Mouse (Mus musculus) heart, embryonic 12.5 days (tissue): ENCODE results near the gene Disp2. TPM values are rescaled to one million over a fixed set of nuclear protein-coding genes. Genes with fewer than 3 reads are reported as not detected.

Source experiments
- ATAC-seq: fragments of 200-750 bp; cut with Nextera tagmentation; 2 replicates; pipeline ENCODE4 v1.8.0; 2017; ENCODE audit warnings: moderate TSS enrichment, moderate library complexity; ENCODE audit not compliant: insufficient number of reproducible peaks, low FRiP score
- H3K27ac ChIP-seq: fragments of 300-500 bp; sonication (generic); 2 replicates; pipeline ENCODE4 v1.5.1; 2016; ENCODE audit warnings: mild to moderate bottlenecking, moderate library complexity; ENCODE audit not compliant: poor library complexity, severe bottlenecking
- H3K27me3 ChIP-seq: fragments of 300-500 bp; sonication (generic); replicated peaks from 2 replicates; pipeline ENCODE4 v1.6.1; 2016; ENCODE audit warnings: mild to moderate bottlenecking, moderate library complexity
- H3K36me3 ChIP-seq: fragments of 300-500 bp; sonication (generic); 2 replicates; pipeline ENCODE4 v1.6.1; 2016; ENCODE audit warnings: mild to moderate bottlenecking, moderate library complexity
- H3K4me1 ChIP-seq: fragments of 300-500 bp; sonication (generic); replicated peaks from 2 replicates; pipeline ENCODE4 v1.6.1; 2016; ENCODE audit warnings: mild to moderate bottlenecking
- H3K4me2 ChIP-seq: fragments of 300-500 bp; sonication (generic); 2 replicates; pipeline ENCODE4 v1.6.1; 2016; ENCODE audit warnings: mild to moderate bottlenecking, moderate library complexity
- H3K4me3 ChIP-seq: fragments of 300-500 bp; sonication (generic); 2 replicates; pipeline ENCODE4 v1.5.1; 2016; ENCODE audit warnings: mild to moderate bottlenecking
- H3K9ac ChIP-seq: fragments of 300-500 bp; sonication (generic); 2 replicates; pipeline ENCODE4 v1.6.1; 2016; ENCODE audit warnings: mild to moderate bottlenecking, moderate library complexity
- H3K9me3 ChIP-seq: fragments of 300-500 bp; sonication (generic); replicated peaks from 2 replicates; pipeline ENCODE4 v1.6.1; 2016; ENCODE audit warnings: mild to moderate bottlenecking, moderate library complexity
- WGBS: fragments of 180-500 bp; shearing (Covaris S2); methylation state at CpG from one replicate; pipeline ENCODE4 v1.1.7; 2016; 5-methylcytosine and 5-hydroxymethylcytosine counted together
- polyA plus RNA-seq: library from polyadenylated mRNA; unstranded; fragments of >200 nt; fragmentation: Nextera tagmentation; extraction: Ambion mirVana; gene quantifications from 2 replicates; pipeline ENCODE4 v1.2.1, GENCODE M21; 2016

Disp2 gene
- polyA plus RNA-seq, result 0.10 and 0.23 TPM in 2 replicates

DNA sequence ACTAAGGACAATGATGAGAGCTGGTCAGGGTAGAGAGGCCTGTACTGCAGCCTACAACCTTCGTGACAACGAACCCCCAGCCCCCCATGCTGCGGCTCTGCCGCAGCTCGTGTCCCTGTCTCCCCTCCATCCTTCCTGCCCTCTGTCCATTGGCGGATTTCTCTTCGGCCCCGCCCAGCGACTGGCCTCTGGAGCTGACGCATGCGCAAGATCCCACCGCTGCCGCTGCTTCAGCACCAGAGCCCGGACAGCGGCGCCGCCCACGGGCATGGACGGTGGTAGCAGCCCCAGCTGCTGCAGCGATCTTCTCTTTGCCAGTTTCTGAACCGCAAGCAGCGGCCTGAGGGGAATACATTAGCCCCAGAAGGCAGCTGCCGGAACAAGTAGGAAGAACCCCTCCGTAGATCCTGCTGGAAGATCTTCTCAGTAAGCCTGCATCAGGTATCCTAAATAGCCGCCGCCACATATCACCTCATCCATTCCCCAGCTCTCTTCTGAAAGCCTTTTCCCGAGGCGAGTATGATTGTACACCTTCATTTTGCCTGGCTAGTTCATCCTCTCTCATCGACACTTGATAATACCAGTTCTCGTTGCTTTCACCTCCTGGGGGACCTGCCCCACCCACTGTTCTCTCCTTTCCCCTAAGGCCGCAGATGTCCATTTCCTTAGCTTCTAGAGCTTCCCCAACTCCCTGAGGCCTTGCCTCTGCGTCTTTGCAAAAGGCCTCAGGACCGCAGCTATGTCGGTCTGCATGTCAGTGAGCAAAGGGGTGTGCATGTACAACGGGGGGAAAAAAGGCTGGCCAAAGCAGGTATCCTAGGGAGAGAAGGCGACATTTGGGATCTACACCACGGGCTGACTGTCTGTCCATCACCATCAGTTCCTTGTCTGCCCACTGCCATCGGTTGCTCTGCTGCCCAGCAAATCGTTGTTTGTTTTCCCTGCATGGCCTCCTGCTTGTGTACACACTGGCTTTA lies at the start of gene Disp2:
Disp2 (plus strand) TSS at position 216 of the 977 bp plus-strand sequence.
- Histone ChIP-seq H3K27me3 (peaks cover 9% of the 10 kb centered on the region; the same call in 1 of the 2 replicates), H3K9me3 (no peaks in the 10 kb centered on the region), H3K4me1 (peaks cover 12% of the 10 kb centered on the region), H3K36me3 (no peaks in the 10 kb centered on the region), H3K9ac (peak within 1 kb of the TSS; percentile 27; the same call in 1 of the 2 replicates), H3K27ac (no peak within 1 kb of the TSS), H3K4me2 (peak within 1 kb of the TSS; percentile 73), H3K4me3 (peak within 1 kb of the TSS; percentile 42)
- WGBS, result 12% methylated on average over 39 of the region's 39 CpGs
- peak; percentile 73 for ATAC-seq

DNA sequence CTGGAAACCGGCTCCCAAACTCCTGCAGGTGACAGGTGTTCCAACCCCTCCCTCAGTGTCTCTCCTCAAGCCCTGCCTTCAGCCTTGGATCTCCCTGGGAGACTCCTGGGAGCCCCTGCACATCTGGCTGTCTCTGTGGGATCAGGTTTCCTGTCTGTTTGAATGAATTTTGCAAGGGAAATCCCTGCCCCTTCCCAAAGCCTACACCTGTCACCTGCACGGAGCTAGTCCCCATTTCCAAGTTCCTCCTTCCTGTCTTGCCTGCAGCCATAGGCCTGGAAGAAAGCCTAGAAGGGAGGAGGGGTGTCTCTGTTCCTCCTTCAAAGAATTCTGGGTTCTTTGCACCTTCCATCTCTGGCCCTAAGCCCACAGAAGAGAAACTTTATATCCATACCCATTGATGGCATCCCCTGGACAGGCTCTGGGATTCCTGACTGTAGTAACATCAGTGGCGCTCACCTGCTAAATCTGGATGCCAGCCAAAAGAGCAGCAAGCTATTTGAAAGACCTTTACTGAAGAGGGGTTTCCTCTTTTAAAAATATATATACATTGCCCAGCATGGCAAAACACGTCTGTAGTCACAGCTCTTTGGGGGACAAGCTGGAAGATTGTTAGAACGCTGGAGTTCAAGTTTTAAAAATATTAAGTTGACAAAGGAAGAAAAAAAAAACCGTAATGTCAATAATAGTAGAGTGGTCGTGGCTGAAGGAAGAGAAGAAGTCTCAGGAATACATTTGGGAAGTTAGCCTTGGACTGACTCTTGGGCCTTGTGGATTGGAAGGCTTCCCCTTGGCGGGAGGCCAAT lies 49.5 kb upstream of the Disp2 start:
- WGBS, result 27% methylated on average over 8 of the region's 8 CpGs
- Histone ChIP-seq H3K27ac (no peak overlapping the region), H3K4me2 (no peak overlapping the region), H3K4me3 (no peak overlapping the region), H3K27me3 (peaks cover 39% of the 10 kb centered on the region), H3K36me3 (no peaks in the 10 kb centered on the region), H3K4me1 (peaks cover 32% of the 10 kb centered on the region), H3K9me3 (no peaks in the 10 kb centered on the region), H3K9ac (no peak overlapping the region)
- ATAC-seq, result no peak

DNA sequence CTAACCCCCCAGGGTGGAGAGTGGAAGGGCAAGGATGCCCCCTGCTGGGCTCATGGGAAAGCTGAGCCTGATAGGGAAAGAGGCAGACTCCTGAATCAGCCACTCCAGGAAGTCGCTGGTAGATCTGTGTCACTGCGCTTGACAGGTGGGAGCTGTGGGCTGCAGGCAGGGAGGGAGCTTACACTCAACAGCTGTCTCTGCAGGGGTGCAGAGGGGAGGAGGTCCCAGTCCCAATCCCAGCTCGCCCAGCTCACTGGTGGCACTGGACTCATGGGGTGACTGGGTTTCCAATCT lies 49.0 kb upstream of the Disp2 start:
- Histone ChIP-seq H3K9ac (no peak overlapping the region), H3K4me3 (no peak overlapping the region), H3K27ac (no peak overlapping the region), H3K9me3 (no peaks in the 10 kb centered on the region), H3K36me3 (no peaks in the 10 kb centered on the region), H3K27me3 (peaks cover 39% of the 10 kb centered on the region), H3K4me1 (peaks cover 32% of the 10 kb centered on the region), H3K4me2 (no peak overlapping the region)
- 6% methylated on average over 3 of the region's 3 CpGs for WGBS
- ATAC-seq, result no peak; the same call in 1 of the 2 replicates

DNA sequence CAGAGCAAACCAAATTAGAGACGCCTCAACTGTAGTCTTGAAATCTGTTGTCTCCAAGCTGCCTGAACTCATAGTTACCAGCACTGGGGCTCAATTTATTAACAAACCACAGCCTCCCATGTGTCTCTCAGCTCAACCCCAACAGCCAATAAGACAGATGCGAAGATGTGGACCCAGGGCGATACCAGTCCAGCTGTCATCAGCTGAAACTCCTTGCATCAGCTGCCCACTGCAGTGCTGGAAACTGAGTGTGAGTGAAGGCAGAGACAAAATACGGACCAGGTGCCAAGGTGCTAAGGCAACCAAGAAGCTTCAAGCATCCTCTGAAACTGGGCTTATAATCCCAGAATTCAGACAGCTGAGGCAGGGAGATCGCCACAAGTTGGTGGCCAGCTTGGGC lies 47.5 kb upstream of the Disp2 start:
- peaks cover 32% of the 10 kb centered on the region for H3K4me1 ChIP-seq
- H3K27ac ChIP-seq, result no peak overlapping the region
- no peak for ATAC-seq
- H3K4me3 ChIP-seq, result no peak overlapping the region
- no peaks in the 10 kb centered on the region for H3K9me3 ChIP-seq
- H3K9ac ChIP-seq, result no peak overlapping the region
- no peaks in the 10 kb centered on the region for H3K36me3 ChIP-seq
- 80% methylated on average over 5 of the region's 5 CpGs for WGBS
- peaks cover 45% of the 10 kb centered on the region for H3K27me3 ChIP-seq
- H3K4me2 ChIP-seq, result no peak overlapping the region

DNA sequence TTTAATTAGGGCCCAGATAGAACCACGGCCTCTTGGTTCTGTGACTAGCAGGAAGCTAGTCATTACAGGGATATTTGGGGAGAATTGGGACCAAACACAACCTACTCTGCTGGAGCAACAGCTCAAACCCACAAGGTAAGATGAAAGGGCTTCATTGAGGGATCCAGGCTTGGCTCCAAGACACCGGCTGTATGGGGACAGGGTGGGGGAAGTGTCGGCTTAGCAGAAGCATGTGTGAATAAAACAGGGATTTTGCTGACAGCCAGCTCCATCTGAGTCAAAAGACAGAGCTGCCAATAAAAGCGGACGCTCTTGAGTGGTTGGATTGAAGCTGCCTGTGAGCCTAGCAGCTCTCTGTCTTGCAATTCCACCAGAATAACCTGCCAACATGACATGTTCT lies 46.2 kb upstream of the Disp2 start:
- 53% methylated on average over 5 of the region's 5 CpGs for WGBS
- Histone ChIP-seq H3K9me3 (no peaks in the 10 kb centered on the region), H3K36me3 (no peaks in the 10 kb centered on the region), H3K4me2 (no peak overlapping the region), H3K4me1 (peaks cover 23% of the 10 kb centered on the region), H3K4me3 (no peak overlapping the region), H3K27ac (no peak overlapping the region), H3K27me3 (peaks cover 45% of the 10 kb centered on the region), H3K9ac (no peak overlapping the region)
- ATAC-seq, result no peak

DNA sequence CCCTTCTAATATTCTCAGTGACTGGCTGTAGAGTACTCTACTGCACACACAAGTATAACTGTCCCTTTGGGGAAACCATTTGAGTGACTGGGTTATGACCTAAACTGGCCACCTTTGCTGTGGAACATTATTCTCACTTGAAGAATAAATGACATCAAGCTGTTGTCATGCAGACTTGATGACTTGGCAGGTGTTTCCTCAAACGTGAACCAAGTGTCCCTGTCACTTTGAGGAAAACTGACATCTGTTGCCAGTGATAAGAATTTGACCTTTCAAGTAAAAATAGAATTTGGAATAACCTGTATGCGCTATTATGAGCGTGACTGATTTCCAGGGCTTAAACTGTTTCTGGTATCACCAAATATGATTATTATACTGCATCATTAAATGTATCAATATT lies 39.2 kb upstream of the Disp2 start:
- Histone ChIP-seq H3K4me3 (no peak overlapping the region), H3K4me2 (no peak overlapping the region), H3K9ac (no peak overlapping the region), H3K9me3 (no peaks in the 10 kb centered on the region), H3K27ac (no peak overlapping the region), H3K36me3 (no peaks in the 10 kb centered on the region), H3K4me1 (peaks cover 8% of the 10 kb centered on the region), H3K27me3 (peaks cover 26% of the 10 kb centered on the region)
- WGBS, result 57% methylated on average over 3 of the region's 3 CpGs
- no peak for ATAC-seq

DNA sequence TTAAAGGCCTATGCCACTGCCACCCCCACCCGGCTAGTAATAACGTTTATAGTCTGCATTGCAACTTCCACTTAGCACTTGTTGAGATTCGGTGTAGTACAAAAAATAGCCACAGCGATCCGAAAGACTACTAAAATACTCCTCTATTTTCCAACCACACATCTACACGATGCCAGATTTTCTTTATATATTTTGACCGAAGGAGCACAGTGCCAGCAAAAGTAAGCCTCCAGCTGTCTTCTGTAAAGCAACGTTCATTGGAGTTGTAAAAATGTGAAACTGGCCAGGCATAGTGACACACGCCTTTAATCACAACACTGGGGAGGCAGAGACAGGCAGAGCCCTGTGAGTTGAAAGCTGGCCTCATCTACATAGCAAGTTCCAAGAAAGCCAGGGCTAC lies 38.3 kb upstream of the Disp2 start:
- no peak overlapping the region for H3K4me3 ChIP-seq

DNA sequence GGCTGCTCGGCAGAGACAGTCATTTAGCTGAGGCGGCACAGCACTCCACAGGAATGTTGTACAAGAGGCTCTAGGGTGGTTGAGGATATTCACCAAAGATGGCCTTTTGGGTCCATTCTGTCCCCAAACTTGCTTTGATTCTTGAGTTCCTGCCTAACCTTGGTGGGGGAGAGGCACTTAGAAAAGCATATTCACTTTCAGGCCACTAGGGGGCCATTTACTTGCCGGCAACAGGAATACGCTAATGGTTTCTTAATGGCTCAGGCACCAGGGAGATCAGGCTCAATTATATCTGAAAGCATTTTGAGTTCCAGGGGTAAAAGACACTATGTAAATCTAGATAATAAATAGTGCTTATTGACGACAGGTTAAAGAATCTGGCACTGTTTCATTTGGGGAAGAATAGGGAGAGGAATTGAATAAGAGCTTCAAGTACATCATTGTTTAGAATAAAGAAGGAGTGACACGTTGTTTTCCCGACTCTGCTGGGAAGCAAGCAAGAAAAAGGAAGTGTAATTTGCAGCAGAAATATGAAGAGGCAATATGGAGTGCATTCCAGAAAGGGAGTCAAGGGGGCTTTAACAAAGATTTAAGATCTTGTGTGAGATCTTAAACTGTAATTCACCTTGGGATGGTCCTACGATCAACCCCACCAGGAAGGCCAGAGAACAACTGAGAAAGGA lies 36.1 kb upstream of the Disp2 start:
- no peak overlapping the region for H3K27ac ChIP-seq
- peaks cover 23% of the 10 kb centered on the region for H3K4me1 ChIP-seq
- no peak overlapping the region for H3K9ac ChIP-seq
- 32% methylated on average over 8 of the region's 8 CpGs for WGBS
- no peaks in the 10 kb centered on the region for H3K9me3 ChIP-seq
- 0 out of 2 replicates have a peak, but pooled peaks cover 1% of the 10 kb centered on the region for H3K36me3 ChIP-seq
- H3K27me3 ChIP-seq, result peaks cover 19% of the 10 kb centered on the region
- H3K4me2 ChIP-seq, result no peak overlapping the region
- no peak for ATAC-seq
- H3K4me3 ChIP-seq, result no peak overlapping the region

More for the DNA sequence above, 38.3 kb upstream of the Disp2 start:
- H3K4me1 ChIP-seq, result peaks cover 8% of the 10 kb centered on the region
- WGBS, result 64% methylated on average over 9 of the region's 9 CpGs
- H3K9me3 ChIP-seq, result no peaks in the 10 kb centered on the region
- no peak overlapping the region for H3K4me2 ChIP-seq
- H3K9ac ChIP-seq, result no peak overlapping the region
- peaks cover 22% of the 10 kb centered on the region for H3K27me3 ChIP-seq
- no peak overlapping the region for H3K27ac ChIP-seq
- ATAC-seq, result no peak
- no peaks in the 10 kb centered on the region for H3K36me3 ChIP-seq

DNA sequence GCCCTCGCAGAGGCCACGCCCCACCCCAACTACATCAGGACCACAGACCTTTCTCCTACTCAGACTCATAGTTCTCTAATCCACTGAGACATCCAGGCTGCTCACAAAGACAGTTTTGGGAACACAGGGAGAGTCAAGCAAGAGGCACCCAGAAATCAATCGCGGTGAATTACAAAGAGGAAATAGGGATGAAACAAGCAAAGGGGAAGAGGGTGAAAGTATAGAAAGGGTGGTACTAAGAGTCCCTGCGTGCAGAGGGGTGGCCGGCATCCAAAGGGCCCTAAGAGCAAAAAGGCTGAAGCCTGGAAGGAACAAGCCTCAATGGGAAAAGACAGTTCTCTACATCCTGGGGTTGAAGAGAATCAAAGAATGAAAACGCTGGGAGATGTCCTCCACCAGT lies 34.9 kb upstream of the Disp2 start:
- peak overlapping the region; percentile 96; the same call in 1 of the 2 replicates for H3K9ac ChIP-seq
- no peak overlapping the region for H3K27ac ChIP-seq
- H3K4me1 ChIP-seq, result peaks cover 35% of the 10 kb centered on the region
- H3K27me3 ChIP-seq, result peaks cover 14% of the 10 kb centered on the region
- peaks cover 13% of the 10 kb centered on the region; the same call in 1 of the 2 replicates for H3K36me3 ChIP-seq
- peak overlapping the region; percentile 86 for H3K4me2 ChIP-seq
- WGBS, result 13% methylated on average over 7 of the region's 7 CpGs
- ATAC-seq, result no peak
- peak overlapping the region; percentile 94 for H3K4me3 ChIP-seq
- H3K9me3 ChIP-seq, result no peaks in the 10 kb centered on the region

DNA sequence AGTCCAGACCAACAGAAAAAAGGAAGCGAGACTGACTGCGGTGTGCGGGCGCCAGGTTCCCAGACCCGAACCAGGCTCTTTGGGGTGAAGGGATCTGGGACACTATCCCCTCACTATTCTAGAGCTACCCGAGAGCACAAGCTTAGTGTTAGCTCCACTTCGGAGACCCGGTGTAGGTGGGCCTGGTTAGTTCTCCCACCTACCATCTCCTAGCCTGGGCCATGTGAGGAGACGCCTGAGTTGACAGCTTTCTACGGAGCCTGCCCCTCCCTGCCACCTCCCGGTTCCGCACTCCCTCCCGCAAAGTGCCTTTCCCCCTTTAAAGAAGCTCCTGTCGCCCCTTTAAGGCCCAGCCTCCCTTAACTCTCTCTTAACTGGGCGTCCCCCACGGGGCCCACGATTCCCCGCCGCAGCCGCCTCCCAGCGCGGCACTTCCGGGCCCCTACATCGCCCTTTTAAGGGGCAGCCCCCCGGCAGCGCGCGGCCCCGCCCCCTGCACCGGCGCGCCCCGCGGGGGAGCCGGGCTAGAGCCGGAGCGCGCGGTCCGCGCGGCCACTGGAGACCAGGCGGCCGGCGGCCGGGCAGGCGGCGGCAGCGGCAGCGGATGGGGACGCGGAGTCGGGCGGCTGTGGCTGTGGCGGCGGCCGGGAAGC lies 34.2 kb upstream of the Disp2 start, which contains the start of gene Inafm2:
Inafm2 (plus strand) TSS at position 527 of the 653 bp plus-strand sequence.
- peaks cover 14% of the 10 kb centered on the region for H3K27me3 ChIP-seq
- peaks cover 15% of the 10 kb centered on the region; the same call in 1 of the 2 replicates for H3K36me3 ChIP-seq
- H3K4me3 ChIP-seq, result peak within 1 kb of the TSS; percentile 94
- peak within 1 kb of the TSS; percentile 86 for H3K4me2 ChIP-seq
- peak; percentile 93 for ATAC-seq
- peak within 1 kb of the TSS; percentile 76 for H3K27ac ChIP-seq
- WGBS, result 14% methylated on average over 57 of the region's 57 CpGs
- H3K4me1 ChIP-seq, result peaks cover 42% of the 10 kb centered on the region
- H3K9ac ChIP-seq, result peak within 1 kb of the TSS; percentile 96
- no peaks in the 10 kb centered on the region for H3K9me3 ChIP-seq
